Mouse (Mus musculus) R1 (cell line): ENCODE measurements at regions not wholly inside any gene's neighbourhood (a gene's known extent, or its start where the extent isn't known, plus 50 kb on each side); places are given as distances from the start of the nearest gene placed in this dataset.

Experiments used
- DNase-seq: peaks from one replicate; pipeline ENCODE4 v3.0.0-alpha.2; 2018; ENCODE audit warnings: low read depth, low spot score

DNA sequence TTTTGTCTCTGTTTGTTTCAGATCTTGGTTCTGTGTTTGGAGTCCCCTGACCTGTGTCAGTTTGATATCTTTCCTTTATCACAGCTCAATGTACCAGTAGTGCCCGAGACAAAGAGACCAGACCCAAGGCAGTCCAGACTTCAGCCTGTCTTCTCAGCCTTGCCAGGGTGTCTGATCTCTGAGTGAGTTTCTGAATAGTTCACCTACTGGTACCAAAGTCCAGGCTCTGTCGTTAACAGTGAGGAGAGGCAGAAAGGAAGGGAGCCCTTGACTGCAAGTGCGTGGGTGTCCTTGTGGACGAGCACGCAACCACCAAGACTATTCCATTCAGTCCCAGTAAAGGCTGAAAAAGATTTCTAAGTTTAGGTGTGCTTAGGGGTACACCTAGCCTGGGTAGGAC, 50.8 kb upstream of the Haao start:
- no peak for DNase-seq
